Mouse (Mus musculus) G1E-ER4 (cell line): ENCODE data around the gene Dusp27. TPM values are rescaled to one million over a fixed set of nuclear protein-coding genes. Genes with fewer than 3 reads are reported as not detected.

Experiments
- GATA1 ChIP-seq: IDR thresholded peaks from one replicate; pipeline ENCODE4 v1.8.0; 2012; ENCODE audit warnings: low read length, inconsistent platforms
- polyA plus RNA-seq: library from polyadenylated mRNA; stranded (reverse); fragments of >175 nt; gene quantifications from 2 replicates; pipeline ENCODE4 v1.2.3, GENCODE M21; 2012

Dusp27 gene
- polyA plus RNA-seq, 1 experiment, result not detected

- TF ChIP-seq GATA1, result no peak
These were observed 23.6 kb upstream of the Dusp27 start for GRCm38 (mm10) chr1:166151341-166151740.

- TF ChIP-seq GATA1, result peak; percentile 41
These were observed 22.3 kb upstream of the Dusp27 start for GRCm38 (mm10) chr1:166150035-166150434.

DNA sequence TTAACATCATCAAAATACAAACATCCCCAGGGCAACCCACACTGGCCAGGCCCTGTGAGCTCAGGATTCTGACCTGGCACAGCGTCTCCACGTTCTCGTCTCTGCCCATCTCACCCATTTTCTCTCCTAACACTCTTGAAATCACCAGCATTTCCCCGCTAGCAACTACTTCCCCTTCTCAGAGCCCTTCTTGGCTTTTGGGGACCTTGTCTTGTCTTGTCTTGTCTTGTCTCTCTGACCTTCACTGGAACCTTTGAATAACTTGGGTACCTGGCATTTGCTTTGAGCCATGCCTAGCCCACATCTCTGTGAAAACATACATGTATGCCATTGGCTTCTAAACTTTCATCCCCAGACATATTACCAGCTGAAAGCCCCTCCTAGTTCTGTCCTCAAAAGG lies 21.7 kb upstream of the Dusp27 start:
- TF ChIP-seq GATA1, result no peak

DNA sequence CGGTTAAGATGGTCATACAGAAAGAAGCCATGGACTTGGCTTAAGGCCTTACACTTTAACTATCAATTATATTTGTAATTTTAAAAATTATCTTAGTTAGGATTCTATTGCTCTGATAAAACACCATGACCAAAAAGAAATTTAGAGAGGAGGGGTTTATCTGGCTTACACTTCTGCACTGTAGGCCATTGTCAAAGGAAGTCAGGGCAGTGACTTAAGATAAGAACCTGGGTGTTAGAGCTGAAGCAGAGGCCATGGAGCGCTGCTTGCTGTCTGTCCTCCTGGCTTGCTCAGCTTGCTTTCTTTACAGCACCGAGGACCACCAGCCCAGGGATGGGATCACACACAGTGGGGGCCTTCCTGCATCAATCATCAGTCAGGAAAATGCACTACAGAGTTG lies 19.9 kb upstream of the Dusp27 start:
- no peak for TF ChIP-seq GATA1

GRCm38 (mm10) chr1:166146626-166147025 lies 18.9 kb upstream of the Dusp27 start:
- TF ChIP-seq GATA1, result no peak

- no peak for TF ChIP-seq GATA1
These were observed 14.6 kb upstream of the Dusp27 start for GRCm38 (mm10) chr1:166142369-166142768.

DNA sequence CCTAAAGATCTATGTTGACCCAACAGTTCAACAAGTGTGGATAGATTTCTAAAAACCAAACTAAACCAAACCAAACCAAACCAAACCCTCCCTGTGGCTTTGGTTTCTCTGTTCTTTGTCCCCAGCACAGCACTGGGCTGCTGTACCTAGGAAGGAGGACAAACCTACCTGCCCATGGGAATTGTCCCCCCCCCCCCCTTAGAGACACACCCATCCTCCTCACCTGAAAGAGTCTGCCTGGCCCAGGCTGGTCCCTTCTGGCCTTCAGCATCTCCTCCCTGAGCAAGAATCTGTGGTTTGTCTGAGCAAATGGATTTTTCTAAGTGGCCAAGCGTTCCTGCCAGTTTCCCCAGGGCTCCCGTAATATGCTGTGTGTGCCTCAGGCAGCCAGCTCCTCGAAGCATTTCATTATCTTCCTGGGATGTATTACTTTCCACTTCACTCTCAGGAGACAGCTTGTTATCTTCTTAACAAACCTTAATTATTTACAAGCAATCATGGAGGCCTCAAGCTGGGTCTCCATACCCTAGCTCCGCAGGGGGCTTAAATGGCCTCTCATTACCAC lies 12.0 kb upstream of the Dusp27 start:
- TF ChIP-seq GATA1, result no peak

GRCm38 (mm10) chr1:166139113-166139512 lies 11.4 kb upstream of the Dusp27 start:
- TF ChIP-seq GATA1, result no peak

DNA sequence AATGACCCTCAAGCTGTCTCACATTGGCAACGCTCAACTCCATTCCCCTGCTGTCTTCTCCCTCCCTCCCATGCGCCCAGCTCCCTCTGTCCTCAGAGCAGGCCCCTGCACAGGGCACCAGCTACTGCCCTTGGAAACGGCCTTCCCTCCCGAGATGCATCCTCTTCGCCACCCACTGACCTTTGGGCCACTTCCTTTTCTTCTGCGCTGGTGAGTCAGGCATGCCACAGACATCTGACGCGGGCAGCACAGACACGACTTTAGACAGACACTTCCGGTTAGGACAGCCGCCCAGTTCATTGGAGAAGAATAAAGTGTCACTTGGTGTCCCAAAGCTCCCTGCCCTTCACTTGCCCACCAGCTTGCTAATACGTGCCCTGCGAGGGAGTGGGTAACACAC lies 10.4 kb upstream of the Dusp27 start:
- TF ChIP-seq GATA1, result no peak

- TF ChIP-seq GATA1, result no peak
These were observed 9.7 kb upstream of the Dusp27 start for GRCm38 (mm10) chr1:166137244-166137938.

GRCm38 (mm10) chr1:166135091-166135740 lies 7.5 kb upstream of the Dusp27 start:
- no peak for TF ChIP-seq GATA1

DNA sequence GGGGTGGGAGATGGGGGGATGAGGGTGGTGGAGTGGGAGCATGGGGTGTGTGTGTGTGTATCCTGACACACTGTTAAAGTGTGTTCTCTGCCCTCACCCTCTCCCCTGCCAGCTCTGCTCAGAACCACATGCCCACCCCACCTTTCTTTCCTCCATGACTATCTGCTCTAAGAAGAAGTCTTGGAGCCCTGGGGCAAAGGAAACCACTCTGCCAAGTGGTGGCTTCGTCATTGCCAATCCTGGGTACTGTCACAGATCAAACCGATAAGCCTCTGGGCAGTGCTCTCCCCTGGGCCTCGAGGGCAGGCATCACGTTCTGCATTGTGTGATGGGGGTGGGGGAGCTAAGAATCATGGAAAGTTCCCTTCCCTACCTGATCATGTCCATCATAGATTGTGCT lies 4.6 kb upstream of the Dusp27 start:
- TF ChIP-seq GATA1, result no peak

DNA sequence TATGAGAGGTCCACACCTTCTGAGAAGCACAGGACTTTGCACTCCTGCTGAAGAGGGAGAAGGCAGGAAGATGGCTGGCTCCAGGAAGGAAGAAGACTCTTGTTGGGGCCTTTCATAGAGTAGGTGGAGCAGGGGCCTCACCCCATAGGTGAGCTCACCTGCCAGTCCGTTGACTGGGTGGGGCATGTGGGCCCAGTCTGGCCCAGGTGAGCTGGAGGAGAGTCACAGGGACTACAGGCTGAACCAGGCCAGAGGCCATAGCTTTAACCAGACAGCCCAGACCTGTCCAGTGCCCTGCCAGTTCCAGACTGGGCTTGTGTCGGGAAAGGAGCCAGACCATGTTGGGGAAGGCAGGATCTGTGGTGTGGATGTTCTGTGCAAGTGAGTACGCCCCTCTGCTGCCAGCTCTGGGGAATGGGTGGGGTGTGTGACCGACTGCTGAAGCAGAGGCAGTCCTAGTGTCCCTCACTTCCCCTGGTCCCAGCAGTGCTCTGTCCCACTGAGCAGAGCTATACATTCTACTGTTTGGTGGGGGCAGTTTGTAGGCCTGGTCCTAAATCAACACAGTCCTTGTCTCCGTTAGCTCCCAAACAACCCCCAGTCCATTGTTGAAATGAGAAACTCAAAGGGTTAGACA lies 2.6 kb upstream of the Dusp27 start, which contains the start of gene Gpa33:
Gpa33 (plus strand) TSS at position 15 of the 637 bp plus-strand sequence.
- TF ChIP-seq GATA1, result no peak

DNA sequence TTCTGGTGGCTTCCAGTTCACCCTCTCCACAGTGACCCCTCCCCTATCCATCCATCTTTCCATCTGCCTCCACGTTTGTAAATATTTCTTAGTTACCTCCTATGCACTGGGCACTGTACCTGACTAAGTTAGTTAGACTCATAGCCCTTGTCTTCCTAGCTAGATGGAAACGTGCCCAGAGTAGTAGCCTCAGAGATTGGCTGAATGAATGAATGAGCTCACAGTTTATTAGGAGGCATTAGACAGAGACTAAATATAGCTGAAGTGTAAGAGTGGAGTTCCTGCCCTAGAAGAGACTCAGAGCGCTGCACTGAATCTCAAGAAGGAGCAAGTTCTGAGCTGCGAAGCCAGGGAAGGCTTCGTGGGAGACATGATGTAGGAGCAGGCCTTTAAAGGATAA lies 829 bp upstream of the Dusp27 start:
- TF ChIP-seq GATA1, result no peak

DNA sequence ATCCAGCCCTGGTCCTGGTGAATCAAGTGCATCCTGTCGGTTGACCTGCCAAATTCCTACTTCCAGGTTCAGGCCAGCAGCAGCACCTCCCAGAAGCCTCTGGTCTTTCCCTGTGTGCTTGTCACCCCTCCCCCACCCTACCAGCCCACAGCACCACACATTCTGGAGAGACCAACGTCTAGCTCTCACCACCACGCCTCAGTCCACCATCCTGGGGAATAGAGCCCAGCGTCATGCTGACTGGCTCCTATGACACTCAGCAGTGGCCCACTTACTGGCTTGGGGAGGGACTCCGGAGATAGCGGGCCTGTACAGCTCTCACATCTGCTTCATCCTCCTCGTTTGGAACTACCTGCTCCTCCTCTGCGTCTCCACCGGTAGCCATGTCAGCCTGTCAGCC lies 927 bp downstream of the Dusp27 start:
- no peak for TF ChIP-seq GATA1

GRCm38 (mm10) chr1:166126290-166126689 lies 1.4 kb downstream of the Dusp27 start:
- TF ChIP-seq GATA1, result no peak

- TF ChIP-seq GATA1, result no peak
These were observed 2.7 kb downstream of the Dusp27 start for GRCm38 (mm10) chr1:166124932-166125593.
